Mouse (Mus musculus) small intestine, adult 2 months (tissue): ENCODE data around the gene Thumpd2.

ENCODE experiments used
- CTCF ChIP-seq: fragments of 200-500 bp; IDR thresholded peaks from 2 replicates; pipeline ENCODE4 v1.5.1; 2012; ENCODE audit warnings: low read depth, mild to moderate bottlenecking, control low read depth, inconsistent platforms, low read length, moderate library complexity, mixed read lengths; ENCODE audit not compliant: insufficient replicate concordance, insufficient read length; ENCODE audit errors: extremely low read depth
- POLR2A ChIP-seq: fragments of 200-500 bp; IDR thresholded peaks from 2 replicates; pipeline ENCODE4 v1.6.1; 2012; ENCODE audit warnings: low read depth, mild to moderate bottlenecking, control low read depth, inconsistent platforms, low read length, moderate library complexity

DNA sequence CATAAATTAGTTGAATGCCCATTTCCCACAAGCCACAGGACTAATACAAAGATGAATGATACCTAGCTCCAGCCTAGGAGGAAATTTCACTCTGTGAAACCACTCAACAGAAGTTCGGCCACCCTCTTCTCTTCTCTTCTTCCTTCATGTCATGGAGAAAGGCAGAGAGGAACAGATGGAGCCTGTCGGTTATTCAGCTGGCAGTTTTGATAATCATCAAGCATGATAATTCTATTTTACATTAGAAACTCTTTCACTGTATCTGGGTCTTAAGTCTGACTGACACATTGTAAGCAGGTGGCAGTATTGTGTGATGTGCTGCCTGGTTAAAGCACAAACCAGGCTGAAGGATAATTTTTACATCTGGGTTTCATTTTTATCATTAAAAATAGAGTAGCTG, 31.6 kb upstream of the Thumpd2 start:
- no peak for TF ChIP-seq CTCF
- TF ChIP-seq POLR2A, result no peak
